Mouse (Mus musculus): ENCODE measurements around the gene Gltpd2. TPM values are rescaled to one million over a fixed set of nuclear protein-coding genes. Genes with fewer than 3 reads are reported as not detected.

Gltpd2 gene
- polyA plus RNA-seq, 1 experiment, result not detected

DNA sequence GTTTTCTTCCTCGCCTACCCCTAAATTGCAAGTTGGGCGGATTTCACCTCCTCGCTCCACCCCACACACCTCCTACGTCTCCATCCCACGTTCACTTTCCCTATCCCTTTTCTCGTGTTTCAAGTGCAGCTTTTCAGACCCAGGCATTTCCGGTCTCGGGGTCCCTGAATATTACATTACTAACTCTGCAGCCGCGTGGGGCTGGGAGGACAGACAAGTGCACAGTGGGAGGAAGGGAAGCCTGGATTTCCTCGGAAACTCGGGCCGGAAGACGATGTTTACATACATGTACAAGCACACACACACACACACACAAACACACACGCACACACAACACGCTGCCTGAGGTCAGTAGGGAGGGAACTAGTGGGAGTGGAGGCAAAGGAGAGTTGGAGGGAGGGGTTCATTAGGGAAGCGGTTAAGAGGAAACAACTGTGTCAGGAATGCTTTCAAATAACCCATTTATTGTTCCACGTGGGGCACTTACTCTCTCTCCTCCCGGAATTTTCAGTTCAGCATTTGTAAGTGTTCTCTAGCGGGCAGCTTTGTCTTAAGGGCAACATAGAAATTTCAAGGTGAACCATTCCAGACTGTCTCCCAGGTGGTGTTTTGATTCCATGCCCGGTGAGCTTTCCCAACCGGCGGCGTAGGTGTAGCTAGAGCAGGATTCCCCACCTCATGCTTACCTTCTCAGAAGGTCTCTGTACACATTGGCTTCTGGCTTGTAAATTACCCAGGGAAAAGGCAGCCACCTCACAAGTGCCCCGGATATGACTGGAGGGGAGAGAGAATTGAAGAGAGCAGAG is 44.7 kb downstream of the Gltpd2 start:
- DNase-seq (ENCODE audit: low read depth), result peak; percentile 80

DNA sequence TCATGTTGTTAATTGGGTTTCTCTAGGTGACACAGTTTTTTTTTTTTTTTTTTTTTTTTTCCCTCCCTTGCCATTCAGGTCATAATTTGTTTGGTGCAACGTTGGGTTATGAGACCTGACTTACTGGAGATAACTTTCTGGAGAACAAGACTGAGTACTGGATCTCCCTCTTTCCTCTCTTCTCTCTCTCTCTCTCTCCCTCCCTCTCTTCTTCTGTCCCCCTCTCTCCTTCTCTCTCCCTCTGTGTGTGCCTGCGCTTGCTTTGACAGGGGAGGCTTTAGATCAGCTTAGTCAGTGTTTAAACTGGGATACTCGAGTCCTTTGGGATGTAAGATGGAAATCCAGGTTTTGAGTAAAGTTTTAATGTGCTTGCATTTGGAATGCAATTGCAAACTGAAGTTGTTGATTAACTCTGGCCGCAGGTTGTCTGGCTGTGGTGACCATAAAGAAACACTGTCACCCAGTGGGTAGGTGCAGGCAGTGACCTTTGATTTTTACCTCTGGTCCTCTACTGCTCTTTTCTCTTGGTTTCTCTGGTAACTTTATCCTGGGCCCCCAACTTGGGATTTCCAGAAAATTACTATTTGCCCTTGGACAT is 45.4 kb downstream of the Gltpd2 start:
- no peak for DNase-seq (ENCODE audit: low read depth)

DNA sequence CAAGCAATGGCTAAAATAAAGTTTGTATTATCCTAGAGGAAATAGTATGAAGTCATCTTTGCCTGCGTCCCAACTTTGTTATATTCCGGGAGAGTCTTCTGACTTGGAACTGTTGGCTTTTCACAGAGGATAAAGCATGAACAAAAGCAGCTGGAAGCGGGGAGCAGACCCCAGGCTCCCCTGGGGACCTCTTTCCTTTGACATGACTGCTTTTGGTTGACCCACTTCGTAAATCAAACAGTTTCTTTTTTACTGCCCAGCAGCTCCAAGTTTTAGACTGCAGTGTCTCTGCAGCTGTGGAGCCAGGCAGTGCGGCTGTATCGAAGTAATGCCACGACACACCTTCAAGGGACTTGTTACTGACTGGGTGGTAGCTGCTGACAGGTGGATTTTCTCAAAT is 47.6 kb downstream of the Gltpd2 start:
- no peak for DNase-seq (ENCODE audit: low read depth)

Other genes starting within 250 kb of the Gltpd2 start
- 2.2 and 3.1 TPM in 2 replicates for gene Alox12e, start 196.6 kb upstream of the Gltpd2 start, polyA plus RNA-seq (2012; rRNA removed)
- gene Alox15, start 167.2 kb upstream of the Gltpd2 start, polyA plus RNA-seq (2012; rRNA removed), result 5.8 and 6.8 TPM in 2 replicates
- gene Pelp1, start 109.2 kb upstream of the Gltpd2 start, polyA plus RNA-seq (2012; rRNA removed), result 15.2 and 16.4 TPM in 2 replicates
- 58.5 and 60.4 TPM in 2 replicates for gene Arrb2, start 86.6 kb upstream of the Gltpd2 start, polyA plus RNA-seq (2012; rRNA removed)
- gene Med11, start 67.3 kb upstream of the Gltpd2 start, polyA plus RNA-seq (2012; rRNA removed), result 19.4 and 21.9 TPM in 2 replicates
- gene Zmynd15, start 59.8 kb upstream of the Gltpd2 start, polyA plus RNA-seq (2012; rRNA removed), result 3.3 and 4.8 TPM in 2 replicates
- gene Cxcl16, start 59.2 kb upstream of the Gltpd2 start, polyA plus RNA-seq (2012; rRNA removed), result 15.4 and 16.9 TPM in 2 replicates
- gene Tm4sf5, start 14.0 kb upstream of the Gltpd2 start, polyA plus RNA-seq (2012; rRNA removed), result 0.84 and 1.7 TPM in 2 replicates
- gene Vmo1, start 4.6 kb upstream of the Gltpd2 start, polyA plus RNA-seq (2012; rRNA removed), result 0.29 TPM in 1 of 2 replicates, not detected in the other
- 382 and 410 TPM in 2 replicates for gene Psmb6, start 6.2 kb downstream of the Gltpd2 start, polyA plus RNA-seq (2012; rRNA removed)
- not detected in 2 replicates for gene Gm40193, start 13.7 kb downstream of the Gltpd2 start, polyA plus RNA-seq (2012; rRNA removed)
- 27.0 and 28.1 TPM in 2 replicates for gene Pld2, start 20.9 kb downstream of the Gltpd2 start, polyA plus RNA-seq (2012; rRNA removed)
- gene Mink1, start 43.7 kb downstream of the Gltpd2 start, polyA plus RNA-seq (2012; rRNA removed), result 78.8 and 86.9 TPM in 2 replicates
- 5.1 and 7.1 TPM in 2 replicates for gene 4930544D05Rik, start 96.7 kb downstream of the Gltpd2 start, polyA plus RNA-seq (2012; rRNA removed)
- gene Chrne, start 100.0 kb downstream of the Gltpd2 start, polyA plus RNA-seq (2012; rRNA removed), result 0.28 and 0.57 TPM in 2 replicates
- 0.08 and 0.29 TPM in 2 replicates for gene Gp1ba, start 119.9 kb downstream of the Gltpd2 start, polyA plus RNA-seq (2012; rRNA removed)
- gene Rnf167, start 128.0 kb downstream of the Gltpd2 start, polyA plus RNA-seq (2012; rRNA removed), result 93.2 and 93.4 TPM in 2 replicates
- 164 and 171 TPM in 2 replicates for gene Slc25a11, start 128.3 kb downstream of the Gltpd2 start, polyA plus RNA-seq (2012; rRNA removed)
- gene Pfn1, start 135.4 kb downstream of the Gltpd2 start, polyA plus RNA-seq (2012; rRNA removed), result 614 and 704 TPM in 2 replicates
- 21.6 and 21.9 TPM in 2 replicates for gene Eno3, start 138.0 kb downstream of the Gltpd2 start, polyA plus RNA-seq (2012; rRNA removed)
- 45.7 and 61.0 TPM in 2 replicates for gene Spag7, start 150.2 kb downstream of the Gltpd2 start, polyA plus RNA-seq (2012; rRNA removed)
- 17.7 and 29.9 TPM in 2 replicates for gene Camta2, start 168.9 kb downstream of the Gltpd2 start, polyA plus RNA-seq (2012; rRNA removed)
- 11.9 and 12.4 TPM in 2 replicates for gene Inca1, start 181.0 kb downstream of the Gltpd2 start, polyA plus RNA-seq (2012; rRNA removed)
- gene Kif1c, start 181.4 kb downstream of the Gltpd2 start, polyA plus RNA-seq (2012; rRNA removed), result 98.2 and 102 TPM in 2 replicates
- gene Zfp3, start 245.0 kb downstream of the Gltpd2 start, polyA plus RNA-seq (2012; rRNA removed), result 2.9 and 3.7 TPM in 2 replicates